Mouse (Mus musculus): ENCODE measurements around the gene Gapdhs. TPM values are rescaled to one million over a fixed set of nuclear protein-coding genes. Genes with fewer than 3 reads are reported as not detected.

The Gapdhs gene
- polyA plus RNA-seq, 1 experiment from 2014 or later, result 0.68 TPM

DNA sequence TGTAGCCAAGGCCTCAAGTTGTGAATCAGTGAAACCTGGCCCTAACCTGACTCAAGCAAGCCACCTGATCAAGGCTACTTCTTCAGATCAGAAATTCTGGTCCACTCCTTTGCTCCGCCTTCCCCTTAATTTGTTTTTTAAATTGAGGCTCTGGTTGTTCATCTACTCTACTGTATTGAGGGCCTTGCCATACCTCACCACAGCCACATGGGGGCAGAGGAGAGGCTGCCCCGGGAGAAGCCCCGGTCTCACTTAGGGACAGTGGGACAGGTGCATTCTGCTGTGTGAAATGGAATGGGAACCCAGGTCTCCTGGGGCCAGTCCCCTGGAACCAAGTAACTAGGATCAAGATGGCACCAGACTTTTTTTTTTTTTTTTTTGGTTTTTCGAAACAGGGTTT, 38.3 kb upstream of the Gapdhs start:
- Histone ChIP-seq H3K4me3 (ENCODE audit: low read depth, low read length) (no peak overlapping the region), H3K4me1 (ENCODE audit: insufficient read depth) (no peaks in the 10 kb centered on the region), H3K27ac (ENCODE audit: low read depth) (no peak overlapping the region), H3K9ac (no peak overlapping the region), H3K36me3 (ENCODE audit: insufficient read depth) (no peaks in the 10 kb centered on the region), H3K27me3 (ENCODE audit: insufficient read depth, low read length) (no peaks in the 10 kb centered on the region), H3K9me3 (ENCODE audit: low read depth, low read length) (no peaks in the 10 kb centered on the region), H3K4me2 (no peak overlapping the region)
- DNase-seq (no peak), ATAC-seq (ENCODE audit: insufficient read depth) (no peak)
- TF ChIP-seq CTCF (IDR thresholded peaks at IDR 0.05; ENCODE audit: low read depth), result peak; percentile 61
- 65% methylated on average over 4 of the region's 4 CpGs for WGBS

DNA sequence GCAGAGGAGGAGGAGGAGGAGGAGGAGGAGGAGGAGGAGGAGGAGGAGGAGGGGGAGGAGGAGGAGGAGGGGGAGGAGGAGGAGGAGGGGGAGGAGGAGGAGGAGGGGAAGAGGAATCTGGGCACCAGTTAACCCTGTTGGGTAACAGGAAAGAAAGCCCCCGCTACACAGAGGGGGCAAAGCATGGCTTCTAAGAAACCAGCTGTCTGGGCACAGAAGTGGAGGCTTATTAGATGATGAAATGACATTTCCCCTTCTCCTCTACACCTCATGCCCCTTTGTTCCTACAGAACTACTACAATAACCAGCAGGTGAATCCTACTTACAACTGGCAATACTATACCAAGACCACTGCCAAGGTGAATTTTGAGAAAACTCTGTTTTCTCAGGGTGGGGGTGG, 34.4 kb upstream of the Gapdhs start:
- no peak for TF ChIP-seq CTCF (IDR thresholded peaks at IDR 0.05; ENCODE audit: low read depth)
- DNase-seq (no peak), ATAC-seq (ENCODE audit: insufficient read depth) (no peak)
- no peaks in the 10 kb centered on the region for H3K9me3 ChIP-seq (ENCODE audit: low read depth, low read length)
- H3K27me3 ChIP-seq (ENCODE audit: insufficient read depth, low read length), result no peaks in the 10 kb centered on the region
- WGBS, result 63% methylated on average over 1 of the region's 1 CpGs
- no peak overlapping the region for H3K4me3 ChIP-seq (ENCODE audit: low read depth, low read length)
- no peaks in the 10 kb centered on the region for H3K4me1 ChIP-seq (ENCODE audit: insufficient read depth)
- H3K36me3 ChIP-seq (ENCODE audit: insufficient read depth), result no peaks in the 10 kb centered on the region
- no peak overlapping the region for H3K9ac ChIP-seq
- no peak overlapping the region for H3K27ac ChIP-seq (ENCODE audit: low read depth)
- H3K4me2 ChIP-seq, result no peak overlapping the region

DNA sequence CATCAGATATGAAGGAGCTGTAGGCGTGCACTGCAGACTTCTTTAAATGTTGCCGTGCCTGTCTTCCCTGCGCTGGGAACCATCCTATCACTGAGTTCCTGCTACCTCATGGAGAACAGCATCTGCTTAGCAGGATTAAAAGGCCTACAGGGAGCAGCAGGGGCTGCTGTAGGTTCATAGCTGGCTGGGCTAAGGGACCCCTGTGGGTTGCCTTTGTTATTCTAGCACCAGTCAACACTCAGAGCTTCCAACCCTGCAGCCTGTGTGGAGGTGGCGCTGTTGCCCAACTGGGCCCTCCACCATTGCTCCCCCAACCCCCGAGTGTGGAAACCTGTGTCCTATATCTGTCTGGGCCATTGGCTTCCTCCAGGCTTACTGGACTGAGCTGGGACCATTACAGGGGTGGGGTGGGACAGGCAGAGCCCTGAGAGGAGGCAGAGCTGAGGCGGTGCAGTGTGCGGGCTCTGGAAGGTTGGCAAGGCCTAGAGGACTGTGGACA, 33.6 kb upstream of the Gapdhs start:
- H3K9me3 ChIP-seq (ENCODE audit: low read depth, low read length), result no peaks in the 10 kb centered on the region
- DNase-seq (no peak), ATAC-seq (ENCODE audit: insufficient read depth) (no peak)
- 51% methylated on average over 7 of the region's 7 CpGs for WGBS
- no peaks in the 10 kb centered on the region for H3K4me1 ChIP-seq (ENCODE audit: insufficient read depth)
- H3K4me3 ChIP-seq (ENCODE audit: low read depth, low read length), result no peak overlapping the region
- H3K27ac ChIP-seq (ENCODE audit: low read depth), result no peak overlapping the region
- no peak for TF ChIP-seq CTCF (IDR thresholded peaks at IDR 0.05; ENCODE audit: low read depth)
- no peak overlapping the region for H3K9ac ChIP-seq
- H3K36me3 ChIP-seq (ENCODE audit: insufficient read depth), result no peaks in the 10 kb centered on the region
- no peaks in the 10 kb centered on the region for H3K27me3 ChIP-seq (ENCODE audit: insufficient read depth, low read length)
- no peak overlapping the region for H3K4me2 ChIP-seq

DNA sequence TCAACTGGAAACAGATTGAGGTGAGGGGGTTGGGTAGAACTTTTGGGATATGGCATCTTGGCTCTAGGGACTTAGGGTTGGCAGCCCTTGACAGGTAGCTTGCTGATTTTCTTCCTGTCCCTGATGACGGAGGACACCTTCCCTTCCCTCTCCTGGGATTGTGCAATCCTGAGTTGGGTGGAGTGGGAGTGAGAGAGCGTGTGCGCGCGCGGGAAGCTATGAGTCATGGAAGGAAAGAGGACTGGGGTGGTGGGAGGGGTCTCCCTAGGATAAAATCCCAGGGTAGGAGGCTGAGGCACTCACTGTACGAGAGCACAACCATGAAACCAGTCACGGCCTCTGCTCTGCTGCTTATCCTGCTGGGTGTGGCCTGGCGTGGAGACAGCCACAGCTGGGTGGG, 32.6 kb upstream of the Gapdhs start:
- DNase-seq, result no peak
- H3K4me3 ChIP-seq (ENCODE audit: low read depth, low read length), result no peak overlapping the region
- H3K27me3 ChIP-seq (ENCODE audit: insufficient read depth, low read length), result no peaks in the 10 kb centered on the region
- TF ChIP-seq CTCF (IDR thresholded peaks at IDR 0.05; ENCODE audit: low read depth), result no peak
- H3K4me1 ChIP-seq (ENCODE audit: insufficient read depth), result no peaks in the 10 kb centered on the region
- H3K36me3 ChIP-seq (ENCODE audit: insufficient read depth), result no peaks in the 10 kb centered on the region
- no peaks in the 10 kb centered on the region for H3K9me3 ChIP-seq (ENCODE audit: low read depth, low read length)
- no peak overlapping the region for H3K4me2 ChIP-seq
- WGBS, result 79% methylated on average over 9 of the region's 9 CpGs
- ATAC-seq (ENCODE audit: insufficient read depth), result no peak
- no peak overlapping the region for H3K9ac ChIP-seq
- no peak overlapping the region for H3K27ac ChIP-seq (ENCODE audit: low read depth)

DNA sequence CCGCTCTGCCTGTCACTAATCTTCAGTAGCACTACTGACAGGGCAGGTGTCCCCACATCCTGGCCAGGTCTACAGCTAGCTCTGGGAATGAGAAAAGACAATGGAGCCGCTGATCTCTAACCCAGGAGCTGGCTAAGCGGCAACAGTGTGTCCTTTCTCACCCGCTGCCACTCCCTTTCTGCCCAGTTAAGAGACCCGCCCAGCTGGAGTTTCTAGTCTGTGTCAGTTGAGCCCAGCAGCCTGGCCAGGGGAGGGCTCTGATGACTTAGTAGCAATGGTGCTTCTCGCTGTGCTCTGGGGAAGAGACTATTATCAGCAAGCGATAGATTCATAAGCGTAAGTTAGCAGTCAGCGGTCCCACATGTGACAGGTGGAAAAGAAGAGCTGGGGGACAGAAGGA, 25.8 kb upstream of the Gapdhs start:
- WGBS, result 28% methylated on average over 9 of the region's 9 CpGs
- H3K27ac ChIP-seq (ENCODE audit: low read depth), result no peak overlapping the region
- H3K4me3 ChIP-seq (ENCODE audit: low read depth, low read length), result no peak overlapping the region
- H3K9ac ChIP-seq, result no peak overlapping the region; the same call in 1 of the 2 replicates
- no peaks in the 10 kb centered on the region for H3K9me3 ChIP-seq (ENCODE audit: low read depth, low read length)
- TF ChIP-seq CTCF (IDR thresholded peaks at IDR 0.05; ENCODE audit: low read depth), result no peak
- DNase-seq (peak; percentile 17), ATAC-seq (ENCODE audit: insufficient read depth) (no peak)
- no peaks in the 10 kb centered on the region for H3K27me3 ChIP-seq (ENCODE audit: insufficient read depth, low read length)
- no peaks in the 10 kb centered on the region for H3K4me1 ChIP-seq (ENCODE audit: insufficient read depth)
- H3K4me2 ChIP-seq, result no peak overlapping the region
- H3K36me3 ChIP-seq (ENCODE audit: insufficient read depth), result no peaks in the 10 kb centered on the region

DNA sequence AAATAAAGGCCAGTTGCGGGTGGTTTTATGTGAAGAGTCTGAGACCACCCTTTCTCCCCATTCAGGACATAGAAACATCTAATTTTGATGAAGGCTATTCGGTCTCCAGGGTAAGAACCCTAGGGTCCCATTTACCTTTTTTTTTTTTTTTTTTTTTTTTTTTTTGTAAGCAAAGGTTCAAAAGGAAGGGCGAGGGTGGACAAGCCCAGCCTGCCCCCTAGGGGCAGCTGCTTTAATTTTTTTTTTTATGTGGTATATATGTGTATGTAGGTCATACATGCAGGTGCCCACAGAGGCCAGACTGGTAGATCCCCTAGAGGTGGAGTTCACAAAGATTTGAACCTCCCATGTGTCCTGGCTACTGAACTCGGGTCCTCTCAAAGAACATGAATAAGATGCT, 22.9 kb upstream of the Gapdhs start:
- H3K9ac ChIP-seq, result no peak overlapping the region
- DNase-seq, result no peak
- no peaks in the 10 kb centered on the region for H3K4me1 ChIP-seq (ENCODE audit: insufficient read depth)
- 82% methylated on average over 4 of the region's 4 CpGs for WGBS
- ATAC-seq (ENCODE audit: insufficient read depth), result no peak
- H3K27me3 ChIP-seq (ENCODE audit: insufficient read depth, low read length), result no peaks in the 10 kb centered on the region
- no peak overlapping the region for H3K27ac ChIP-seq (ENCODE audit: low read depth)
- no peak overlapping the region for H3K4me3 ChIP-seq (ENCODE audit: low read depth, low read length)
- H3K9me3 ChIP-seq (ENCODE audit: low read depth, low read length), result no peaks in the 10 kb centered on the region
- no peak for TF ChIP-seq CTCF (IDR thresholded peaks at IDR 0.05; ENCODE audit: low read depth)
- H3K4me2 ChIP-seq, result no peak overlapping the region
- no peaks in the 10 kb centered on the region for H3K36me3 ChIP-seq (ENCODE audit: insufficient read depth)

DNA sequence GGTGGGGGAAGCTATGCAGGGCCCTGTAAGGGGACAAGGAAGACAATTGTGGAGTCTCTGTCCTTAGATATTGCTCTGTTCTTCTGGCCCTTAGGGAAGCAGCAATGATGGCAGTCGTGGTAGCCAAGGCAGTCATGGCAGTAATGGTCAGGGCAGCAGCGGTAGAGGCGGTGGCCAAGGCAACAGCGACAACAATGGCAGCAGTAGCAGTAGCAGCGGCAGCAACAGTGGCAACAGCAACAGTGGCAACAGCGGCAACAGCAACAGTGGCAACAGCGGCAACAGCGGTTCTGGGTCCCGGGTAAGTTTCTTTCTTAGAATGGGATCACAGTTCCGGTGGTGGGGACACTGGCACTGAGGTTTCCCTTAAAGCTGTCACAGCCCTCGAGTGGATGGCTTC, 21.7 kb upstream of the Gapdhs start:
- no peak for ATAC-seq (ENCODE audit: insufficient read depth)

DNA sequence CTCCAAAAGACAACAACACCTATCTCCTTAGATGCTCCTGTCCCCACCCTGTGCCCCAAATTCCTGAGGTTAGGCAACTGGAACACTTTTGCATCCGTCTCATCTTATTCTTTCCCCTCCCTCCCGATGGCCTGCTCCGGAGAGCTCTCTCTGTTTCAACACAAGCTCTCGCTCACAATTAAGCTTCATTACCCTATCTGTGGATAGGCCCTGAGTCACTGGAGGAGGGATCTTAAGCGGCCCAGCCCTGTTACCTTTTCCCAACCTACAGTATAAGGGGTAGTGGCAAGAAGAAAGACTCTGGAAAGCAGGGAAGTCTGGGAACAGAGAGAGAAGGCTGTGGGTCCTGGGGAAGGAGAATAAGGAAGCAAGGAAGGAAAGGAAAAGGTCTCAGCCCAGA, 20.0 kb upstream of the Gapdhs start, which contains the start of gene Dmkn:
Dmkn (plus strand) TSS at position 301 of the 400 bp plus-strand sequence.
- Histone ChIP-seq H3K9me3 (ENCODE audit: low read depth, low read length) (no peaks in the 10 kb centered on the region), H3K27me3 (ENCODE audit: insufficient read depth, low read length) (no peaks in the 10 kb centered on the region), H3K36me3 (ENCODE audit: insufficient read depth) (no peaks in the 10 kb centered on the region), H3K4me3 (ENCODE audit: low read depth, low read length) (no peak within 1 kb of the TSS), H3K9ac (no peak within 1 kb of the TSS), H3K4me1 (ENCODE audit: insufficient read depth) (no peaks in the 10 kb centered on the region), H3K27ac (ENCODE audit: low read depth) (no peak within 1 kb of the TSS), H3K4me2 (no peak within 1 kb of the TSS)
- no peak for TF ChIP-seq CTCF (IDR thresholded peaks at IDR 0.05; ENCODE audit: low read depth)
- ATAC-seq (ENCODE audit: insufficient read depth) (no peak), DNase-seq (no peak)
- WGBS, result 44% methylated on average over 5 of the region's 5 CpGs

More for the DNA sequence above, 21.7 kb upstream of the Gapdhs start:
- Histone ChIP-seq H3K27me3 (ENCODE audit: insufficient read depth, low read length) (no peaks in the 10 kb centered on the region), H3K9me3 (ENCODE audit: low read depth, low read length) (no peaks in the 10 kb centered on the region), H3K4me2 (no peak overlapping the region), H3K4me3 (ENCODE audit: low read depth, low read length) (no peak overlapping the region), H3K27ac (ENCODE audit: low read depth) (no peak overlapping the region), H3K9ac (no peak overlapping the region), H3K4me1 (ENCODE audit: insufficient read depth) (no peaks in the 10 kb centered on the region), H3K36me3 (ENCODE audit: insufficient read depth) (no peaks in the 10 kb centered on the region)
- no peak for TF ChIP-seq CTCF (IDR thresholded peaks at IDR 0.05; ENCODE audit: low read depth)
- no peak for DNase-seq
- WGBS, result 33% methylated on average over 11 of the region's 11 CpGs

Measured in lung, embryonic 14.5 days (tissue).